Mouse (Mus musculus): Measurements from ENCODE around the gene Qtrt2. TPM values are rescaled to one million over a fixed set of nuclear protein-coding genes. Genes with fewer than 3 reads are reported as not detected.

Gene Qtrt2
- polyA plus RNA-seq, 1 experiment: 4.8 TPM

GRCm38 (mm10) chr16:43930577-43930976 is 4.0 kb upstream of the Qtrt2 start:
- Histone ChIP-seq H3K4me1 (ENCODE audit: control insufficient read depth, insufficient read depth, insufficient read length, low read length) (peaks cover 3% of the 10 kb centered on the region; the same call in 1 of the 2 replicates), H3K27me3 (ENCODE audit: control insufficient read depth, insufficient read depth, low read length) (no peaks in the 10 kb centered on the region), H3K36me3 (ENCODE audit: control insufficient read depth, insufficient read depth, low read length) (no peaks in the 10 kb centered on the region), H3K4me3 (ENCODE audit: low read depth, low read length) (no peak overlapping the region), H3K27ac (ENCODE audit: insufficient read depth, low read depth, low read length) (no peak overlapping the region)
- no peak for TF ChIP-seq CTCF (IDR thresholded peaks at IDR 0.05; ENCODE audit: extremely low read depth, insufficient read length, insufficient replicate concordance, low read depth, low read length)
- TF ChIP-seq POLR2A (IDR thresholded peaks at IDR 0.05; ENCODE audit: low read depth, low read length): no peak

DNA sequence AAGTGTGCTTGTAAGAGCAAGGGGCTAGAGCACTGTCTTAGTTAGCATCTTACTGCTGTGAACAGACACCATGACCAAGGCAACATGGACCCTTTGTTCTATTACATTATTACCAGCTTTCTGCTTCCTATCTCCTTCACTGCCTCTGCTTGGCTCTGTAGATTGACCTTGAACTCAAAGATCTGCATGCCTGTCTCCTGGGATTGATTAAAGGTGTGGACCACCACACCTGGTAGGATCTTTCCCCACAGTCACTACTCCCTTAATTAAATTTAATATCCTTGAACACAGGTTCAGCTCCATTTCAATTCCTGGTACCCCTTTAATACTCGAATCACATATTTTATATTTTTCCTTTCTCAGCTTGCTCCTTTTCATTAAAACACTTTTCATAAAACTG is 763 bp downstream of the Qtrt2 start:
- no peaks in the 10 kb centered on the region for H3K36me3 ChIP-seq (ENCODE audit: control insufficient read depth, insufficient read depth, low read length)
- TF ChIP-seq CTCF (IDR thresholded peaks at IDR 0.05; ENCODE audit: extremely low read depth, insufficient read length, insufficient replicate concordance, low read depth, low read length) (no peak), POLR2A (IDR thresholded peaks at IDR 0.05; ENCODE audit: low read depth, low read length) (no peak)
- no peaks in the 10 kb centered on the region for H3K27me3 ChIP-seq (ENCODE audit: control insufficient read depth, insufficient read depth, low read length)
- H3K27ac ChIP-seq (ENCODE audit: insufficient read depth, low read depth, low read length): no peak overlapping the region
- no peak overlapping the region for H3K4me3 ChIP-seq (ENCODE audit: low read depth, low read length)
- WGBS: 77% methylated on average over 1 of the region's 1 CpGs
- H3K4me1 ChIP-seq (ENCODE audit: control insufficient read depth, insufficient read depth, insufficient read length, low read length): peaks cover 3% of the 10 kb centered on the region; the same call in 1 of the 2 replicates

- WGBS: 26% methylated on average over 6 of the region's 6 CpGs
- H3K4me1 ChIP-seq (ENCODE audit: control insufficient read depth, insufficient read depth, insufficient read length, low read length): peaks cover 3% of the 10 kb centered on the region; the same call in 1 of the 2 replicates
- H3K4me3 ChIP-seq (ENCODE audit: low read depth, low read length): no peak overlapping the region
- TF ChIP-seq CTCF (IDR thresholded peaks at IDR 0.05; ENCODE audit: extremely low read depth, insufficient read length, insufficient replicate concordance, low read depth, low read length) (no peak), POLR2A (IDR thresholded peaks at IDR 0.05; ENCODE audit: low read depth, low read length) (no peak)
- no peaks in the 10 kb centered on the region for H3K36me3 ChIP-seq (ENCODE audit: control insufficient read depth, insufficient read depth, low read length)
- H3K27me3 ChIP-seq (ENCODE audit: control insufficient read depth, insufficient read depth, low read length): no peaks in the 10 kb centered on the region
- H3K27ac ChIP-seq (ENCODE audit: insufficient read depth, low read depth, low read length): no peak overlapping the region
Observed at GRCm38 (mm10) chr16:43925001-43925558, 1.5 kb downstream of the Qtrt2 start.

DNA sequence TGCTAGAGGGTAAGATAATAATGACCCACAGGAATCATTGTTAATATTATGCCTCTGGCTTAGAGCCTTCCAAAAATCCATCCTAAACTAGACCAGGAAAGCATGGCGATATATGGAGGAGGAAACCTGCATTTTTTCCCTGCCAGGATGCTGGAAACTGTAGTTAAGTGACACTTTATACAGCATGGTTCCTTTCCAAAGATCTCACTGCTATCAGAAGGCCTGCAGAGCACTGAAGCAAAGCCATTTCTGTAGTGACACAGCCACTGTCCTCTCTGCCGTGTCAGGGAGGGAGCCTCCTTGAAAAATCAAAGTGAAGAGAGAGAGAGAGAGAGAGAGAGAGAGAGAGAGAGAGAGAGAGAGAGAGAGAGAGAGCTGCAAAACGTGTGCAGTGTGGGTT is 4.0 kb downstream of the Qtrt2 start:
- Histone ChIP-seq H3K4me3 (ENCODE audit: low read depth, low read length) (no peak overlapping the region), H3K27me3 (ENCODE audit: control insufficient read depth, insufficient read depth, low read length) (no peaks in the 10 kb centered on the region), H3K4me1 (ENCODE audit: control insufficient read depth, insufficient read depth, insufficient read length, low read length) (peaks cover 3% of the 10 kb centered on the region; the same call in 1 of the 2 replicates), H3K36me3 (ENCODE audit: control insufficient read depth, insufficient read depth, low read length) (no peaks in the 10 kb centered on the region), H3K27ac (ENCODE audit: insufficient read depth, low read depth, low read length) (no peak overlapping the region)
- WGBS: 71% methylated on average over 3 of the region's 3 CpGs
- TF ChIP-seq POLR2A (IDR thresholded peaks at IDR 0.05; ENCODE audit: low read depth, low read length): no peak
- no peak for TF ChIP-seq CTCF (IDR thresholded peaks at IDR 0.05; ENCODE audit: extremely low read depth, insufficient read length, insufficient replicate concordance, low read depth, low read length)

GRCm38 (mm10) chr16:43922024-43922423 is 4.6 kb downstream of the Qtrt2 start:
- Histone ChIP-seq H3K27me3 (ENCODE audit: control insufficient read depth, insufficient read depth, low read length) (no peaks in the 10 kb centered on the region), H3K36me3 (ENCODE audit: control insufficient read depth, insufficient read depth, low read length) (no peaks in the 10 kb centered on the region), H3K4me1 (ENCODE audit: control insufficient read depth, insufficient read depth, insufficient read length, low read length) (peaks cover 3% of the 10 kb centered on the region; the same call in 1 of the 2 replicates), H3K27ac (ENCODE audit: insufficient read depth, low read depth, low read length) (no peak overlapping the region), H3K4me3 (ENCODE audit: low read depth, low read length) (no peak overlapping the region)
- 89% methylated on average over 2 of the region's 2 CpGs for WGBS
- TF ChIP-seq POLR2A (IDR thresholded peaks at IDR 0.05; ENCODE audit: low read depth, low read length) (no peak), CTCF (IDR thresholded peaks at IDR 0.05; ENCODE audit: extremely low read depth, insufficient read length, insufficient replicate concordance, low read depth, low read length) (no peak)

GRCm38 (mm10) chr16:43918867-43919266 is 7.7 kb downstream of the Qtrt2 start:
- no peaks in the 10 kb centered on the region for H3K36me3 ChIP-seq (ENCODE audit: control insufficient read depth, insufficient read depth, low read length)
- H3K4me1 ChIP-seq (ENCODE audit: control insufficient read depth, insufficient read depth, insufficient read length, low read length): no peaks in the 10 kb centered on the region
- H3K27ac ChIP-seq (ENCODE audit: insufficient read depth, low read depth, low read length): no peak overlapping the region
- H3K4me3 ChIP-seq (ENCODE audit: low read depth, low read length): no peak overlapping the region
- WGBS: 67% methylated on average over 3 of the region's 3 CpGs
- TF ChIP-seq POLR2A (IDR thresholded peaks at IDR 0.05; ENCODE audit: low read depth, low read length): no peak
- H3K27me3 ChIP-seq (ENCODE audit: control insufficient read depth, insufficient read depth, low read length): no peaks in the 10 kb centered on the region

- Histone ChIP-seq H3K27ac (ENCODE audit: insufficient read depth, low read depth, low read length) (no peak overlapping the region), H3K27me3 (ENCODE audit: control insufficient read depth, insufficient read depth, low read length) (no peaks in the 10 kb centered on the region), H3K36me3 (ENCODE audit: control insufficient read depth, insufficient read depth, low read length) (peaks cover 3% of the 10 kb centered on the region), H3K4me3 (ENCODE audit: low read depth, low read length) (no peak overlapping the region), H3K4me1 (ENCODE audit: control insufficient read depth, insufficient read depth, insufficient read length, low read length) (no peaks in the 10 kb centered on the region)
- WGBS: 92% methylated on average over 2 of the region's 2 CpGs
- TF ChIP-seq CTCF (IDR thresholded peaks at IDR 0.05; ENCODE audit: extremely low read depth, insufficient read length, insufficient replicate concordance, low read depth, low read length) (peak; percentile 41; the same call in 1 of the 2 replicates), POLR2A (IDR thresholded peaks at IDR 0.05; ENCODE audit: low read depth, low read length) (no peak)
Observed at GRCm38 (mm10) chr16:43908881-43909280, 17.7 kb downstream of the Qtrt2 start.
